Mouse (Mus musculus) hematopoietic stem cell, adult 5-6 weeks (primary cell): ENCODE measurements at regions not wholly inside any gene's neighbourhood (a gene's known extent, or its start where the extent isn't known, plus 50 kb on each side); places are given as distances from the start of the nearest gene placed in this dataset.

Experiments
- ATAC-seq, 2 experiments: fragments of 125-278 bp in 1 of 2; replicated peaks in 1 of 2; 2 replicates each; pipeline ENCODE4 v1.8.0; 2016 to 2017; ENCODE audit warnings: inconsistent platforms in 2 of 2, mild to moderate bottlenecking in 2 of 2, moderate number of reproducible peaks in 2 of 2, low read depth in 1 of 2, moderate TSS enrichment in 1 of 2; ENCODE audit not compliant: low FRiP score in 2 of 2, poor library complexity in 2 of 2, severe bottlenecking in 2 of 2, insufficient read depth in 1 of 2, low TSS enrichment in 1 of 2

GRCm38 (mm10) chr1:23462411-23462810 is 64.8 kb upstream of the Ogfrl1 start:
- no peak for ATAC-seq

- ATAC-seq: no peak
These were observed 66.5 kb upstream of the Ogfrl1 start for GRCm38 (mm10) chr1:23464081-23464480.

- ATAC-seq: no peak
These were observed 68.8 kb upstream of the Ogfrl1 start for GRCm38 (mm10) chr1:23466340-23466739.

- ATAC-seq: no peak
These were observed 69.8 kb upstream of the Ogfrl1 start for GRCm38 (mm10) chr1:23467405-23467804.

DNA sequence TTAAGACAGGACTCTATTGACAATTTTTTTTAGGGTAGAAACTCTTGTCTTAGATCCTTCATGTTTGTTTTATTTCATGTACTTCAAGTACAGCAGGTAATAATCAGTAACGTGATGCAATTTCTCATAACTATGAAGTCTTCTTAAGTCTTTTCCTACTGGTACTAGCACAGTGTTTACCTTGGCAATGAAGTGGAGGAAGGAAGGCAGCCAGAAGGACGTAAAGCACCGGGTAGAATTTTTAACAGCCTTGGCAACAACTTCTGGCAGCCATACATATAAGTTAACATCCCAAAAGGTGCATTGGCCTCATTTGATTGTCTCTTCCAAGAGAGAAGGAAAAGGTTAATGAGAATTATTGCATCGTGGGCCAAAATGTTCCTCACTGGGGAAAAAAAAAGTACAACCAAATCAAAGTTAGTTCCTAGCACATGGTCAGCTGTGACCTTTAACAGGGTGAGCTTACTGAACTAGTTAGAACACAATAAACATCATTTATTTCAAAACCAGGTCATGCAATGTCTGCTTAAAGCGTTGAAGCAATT is 83.3 kb upstream of the Ogfrl1 start:
- ATAC-seq: no peak

DNA sequence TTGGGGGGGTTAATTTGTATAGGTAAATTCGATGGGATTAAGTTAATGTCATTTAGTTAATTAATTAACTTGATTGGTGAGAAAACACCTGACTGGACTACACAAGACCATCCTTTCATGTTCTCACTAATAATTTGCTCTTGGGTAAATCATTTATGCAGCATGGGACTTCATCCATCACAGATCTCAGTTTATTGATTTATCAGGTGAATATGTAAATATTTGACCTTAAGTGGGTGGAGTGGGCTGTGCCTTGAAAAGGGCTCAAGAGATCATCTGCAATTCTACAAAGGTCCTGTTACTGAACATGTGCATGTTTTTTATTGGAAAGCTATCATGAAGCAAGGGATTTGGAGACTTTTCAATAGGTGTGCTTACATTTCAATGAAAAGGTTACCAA is 87.0 kb upstream of the Ogfrl1 start:
- no peak for ATAC-seq

DNA sequence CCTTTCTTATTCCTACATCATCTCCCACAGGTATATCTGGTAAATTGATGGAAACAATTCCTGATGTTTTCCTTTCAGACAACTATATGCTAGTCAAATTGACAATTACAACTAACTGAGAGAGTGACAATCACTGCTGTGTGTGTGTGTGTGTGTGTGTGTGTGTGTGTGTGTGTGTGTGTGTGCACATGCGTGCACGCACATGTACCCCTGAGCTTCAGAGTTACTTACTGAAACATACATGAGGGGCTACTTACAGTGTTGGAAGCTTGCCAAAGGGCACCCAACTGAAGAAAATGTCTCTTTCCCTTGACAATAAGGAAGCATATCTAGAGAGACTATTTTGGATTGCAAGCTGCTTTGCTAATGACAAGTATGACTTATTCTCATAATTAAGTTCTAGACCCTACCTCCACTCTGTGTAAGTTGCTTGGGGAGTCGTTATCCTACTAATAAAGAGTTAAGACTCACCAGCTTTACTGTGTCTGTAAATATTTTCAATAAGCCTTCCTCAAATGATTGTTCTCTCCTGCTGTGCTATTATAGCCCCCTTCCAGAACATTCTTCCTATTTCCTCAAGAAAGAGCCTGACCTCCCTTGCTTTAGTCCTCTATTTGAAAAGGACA is 87.7 kb upstream of the Ogfrl1 start:
- no peak for ATAC-seq

- no peak for ATAC-seq
These were observed 89.5 kb upstream of the Ogfrl1 start for GRCm38 (mm10) chr1:23487031-23487430.

DNA sequence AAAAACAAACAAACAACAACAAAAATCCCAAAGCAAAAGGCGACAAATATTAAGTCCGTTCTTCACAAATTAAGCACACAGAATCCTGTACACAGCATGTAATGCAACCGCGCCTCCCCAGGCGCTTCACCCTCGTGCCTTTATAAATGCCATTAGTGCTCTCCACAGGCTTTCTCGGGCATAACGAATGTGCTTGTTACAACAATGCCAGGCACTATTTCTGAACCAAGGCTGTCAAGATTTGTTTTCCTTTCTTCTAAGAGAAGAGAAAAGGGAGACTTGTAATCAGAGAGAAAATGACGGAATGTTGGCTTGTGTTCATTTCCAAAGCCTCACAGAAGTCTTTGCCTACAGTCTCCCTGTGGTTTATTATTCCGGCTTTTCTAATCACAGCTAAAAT is 93.1 kb upstream of the Ogfrl1 start:
- no peak for ATAC-seq

- ATAC-seq: no peak
These were observed 93.5 kb upstream of the Ogfrl1 start for GRCm38 (mm10) chr1:23491041-23491440.

- no peak for ATAC-seq
These were observed 95.4 kb upstream of the Ogfrl1 start for GRCm38 (mm10) chr1:23492981-23493380.

DNA sequence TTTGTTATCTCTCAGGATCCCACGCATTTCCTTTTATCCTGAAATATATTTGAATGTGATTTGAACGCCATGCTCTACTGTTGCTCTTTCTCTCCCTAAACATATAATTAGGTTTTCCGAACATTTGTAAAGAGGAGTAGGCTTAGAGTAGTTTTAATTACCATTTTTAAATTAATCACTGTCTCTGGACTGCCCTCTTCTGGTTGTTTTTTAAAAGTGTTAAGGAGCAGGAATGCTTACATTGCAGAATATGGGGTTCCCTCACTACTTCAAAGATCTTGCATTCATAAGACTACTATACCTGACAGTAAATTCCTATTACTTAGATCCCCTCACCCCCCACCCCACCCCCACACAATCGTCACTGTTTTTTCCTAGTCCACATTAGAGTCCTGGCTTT is 97.8 kb upstream of the Ogfrl1 start:
- ATAC-seq: peak; percentile 22 to 39; a peak in 1 of 4 replicates

- no peak for ATAC-seq
These were observed 122.5 kb upstream of the Ogfrl1 start for GRCm38 (mm10) chr1:23520113-23520512.

DNA sequence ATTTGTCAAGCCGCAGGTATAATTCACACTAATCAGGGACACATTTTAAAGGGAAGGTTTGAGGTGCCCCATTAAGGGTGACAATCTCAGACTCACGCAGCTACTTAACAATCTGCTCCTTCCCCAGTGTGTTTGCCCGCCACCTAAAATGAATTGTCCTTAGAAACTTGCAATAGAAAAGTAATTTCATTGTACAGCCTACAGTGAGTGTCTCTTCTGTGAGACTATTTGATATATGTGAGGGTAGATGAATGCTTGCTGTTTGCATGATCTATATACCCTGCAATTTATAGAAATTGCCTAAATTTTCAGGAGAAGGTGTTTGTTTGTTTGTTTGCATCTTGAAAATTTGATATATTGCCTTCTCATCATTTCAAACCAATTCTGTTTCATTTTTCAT is 135.1 kb upstream of the Ogfrl1 start:
- ATAC-seq: no peak

GRCm38 (mm10) chr1:23536621-23537020 is 139.0 kb upstream of the Ogfrl1 start:
- no peak for ATAC-seq

DNA sequence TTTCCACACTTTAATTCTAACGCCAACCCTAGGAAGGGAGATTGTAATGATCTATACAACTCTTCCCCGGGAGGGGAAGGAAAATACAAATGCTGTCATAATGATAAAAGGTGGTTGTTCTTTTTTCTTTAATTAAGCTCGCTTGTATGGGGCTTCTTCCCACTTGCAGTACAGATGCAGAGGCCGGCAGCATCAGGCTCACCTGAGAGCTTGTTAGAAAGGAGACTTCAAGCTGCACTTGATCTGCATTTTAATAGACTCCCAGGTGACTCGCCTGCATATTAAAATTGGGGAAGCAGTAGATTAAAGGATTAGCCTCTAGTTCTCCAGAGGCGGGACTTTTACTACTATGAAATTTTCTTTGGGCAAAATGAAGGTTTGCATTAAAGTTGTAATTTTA is 140.8 kb upstream of the Ogfrl1 start:
- ATAC-seq: no peak

GRCm38 (mm10) chr1:23540594-23540993 is 143.0 kb upstream of the Ogfrl1 start:
- ATAC-seq: no peak

DNA sequence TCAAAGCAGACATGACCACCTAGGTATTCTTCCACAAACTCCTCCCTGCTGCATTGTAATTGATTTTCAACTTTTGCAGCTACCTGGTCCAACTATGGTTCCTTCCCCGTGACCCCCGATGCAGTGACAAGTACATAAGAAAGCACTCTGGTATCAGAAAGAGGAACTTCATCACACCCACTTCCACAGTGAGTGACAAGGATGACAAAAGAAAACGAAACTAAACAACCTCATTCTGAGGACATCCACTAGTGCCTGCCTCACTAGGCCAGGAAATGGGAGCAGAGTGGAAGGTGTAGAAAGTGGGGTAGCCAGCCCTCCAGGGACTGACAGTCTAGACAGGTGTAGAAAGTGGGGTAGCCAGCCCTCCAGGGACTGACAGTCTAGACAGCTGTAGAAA is 158.2 kb upstream of the Ogfrl1 start:
- peak; percentile 83 to 88 for ATAC-seq

DNA sequence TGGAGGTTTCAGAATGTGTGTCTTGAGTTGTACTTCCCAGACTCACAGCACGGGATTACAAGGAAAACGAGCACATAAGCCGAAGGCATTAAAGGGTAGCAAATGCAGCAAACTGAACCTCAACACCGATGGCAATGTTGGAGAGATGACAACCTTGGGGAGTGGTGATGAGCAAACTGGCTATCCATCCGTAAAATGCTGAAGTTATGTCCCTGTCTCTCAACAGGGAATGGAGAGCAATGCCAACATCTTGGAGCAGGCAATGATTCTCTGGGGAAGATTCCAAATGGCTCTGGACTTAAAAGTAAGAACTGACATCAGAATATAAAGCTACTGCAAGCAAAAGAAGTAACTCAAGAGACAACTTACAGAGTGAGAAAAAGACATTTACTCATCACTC is 170.5 kb upstream of the Ogfrl1 start:
- ATAC-seq: no peak
